Mouse (Mus musculus): ENCODE data around the gene Olfr147. TPM values are rescaled to one million over a fixed set of nuclear protein-coding genes. Genes with fewer than 3 reads are reported as not detected.
"Not testable (repeated sequence)": the region's sequence is repeated elsewhere in the genome, so short reads cannot be mapped to it uniquely, and the experiment has no call there.

The Olfr147 gene
- not detected in 2 replicates for polyA plus RNA-seq (2012; rRNA removed)

- 83% methylated on average over 1 of the region's 1 CpGs for whole genome bisulfite sequencing
- TF ChIP-seq CTCF (IDR thresholded peaks at IDR 0.05; ENCODE audit: extremely low read depth, insufficient read depth, insufficient read length, insufficient replicate concordance) = no peak
These were observed at the start of gene Olfr147 for GRCm38 (mm10) chr9:38401398-38401797. Gene Olfr147 (plus strand): TSS chr9:38401698.

GRCm38 (mm10) chr9:38366596-38366995 lies 34.9 kb upstream of the Olfr147 start, which contains the start of gene Olfr250:
Gene Olfr250 (plus strand): TSS chr9:38366896.
- TF ChIP-seq CTCF (IDR thresholded peaks at IDR 0.05; ENCODE audit: extremely low read depth, insufficient read depth, insufficient read length, insufficient replicate concordance) (no peak), POLR2A (IDR thresholded peaks at IDR 0.05; ENCODE audit: low read depth, low read length) (no peak)

More at GRCm38 (mm10) chr9:38401398-38401797, at the start of gene Olfr147:
- Histone ChIP-seq H3K4me1 (ENCODE audit: control insufficient read depth, insufficient read depth, insufficient read length) (no peaks in the 10 kb centered on the region), H3K27ac (ENCODE audit: insufficient read depth, low read length) (no peak within 1 kb of the TSS), H3K36me3 (ENCODE audit: control insufficient read depth, insufficient read depth, low read length) (no peaks in the 10 kb centered on the region), H3K4me3 (ENCODE audit: extremely low read depth, insufficient read depth, insufficient read length) (no peak within 1 kb of the TSS), H3K27me3 (ENCODE audit: control insufficient read depth, insufficient read depth, low read length) (no peaks in the 10 kb centered on the region)
- DNase-seq (ENCODE audit: low read depth in 1 of 2, low spot score in 2 of 2) = no peak

GRCm38 (mm10) chr9:38376786-38377185 lies 24.7 kb upstream of the Olfr147 start, which contains the start of gene Olfr251:
Gene Olfr251 (plus strand): TSS chr9:38377086.
- Histone ChIP-seq H3K4me3 (ENCODE audit: extremely low read depth, insufficient read depth, insufficient read length) (no peak within 1 kb of the TSS), H3K36me3 (ENCODE audit: control insufficient read depth, insufficient read depth, low read length) (no peaks in the 10 kb centered on the region), H3K27me3 (ENCODE audit: control insufficient read depth, insufficient read depth, low read length) (no peaks in the 10 kb centered on the region), H3K27ac (ENCODE audit: insufficient read depth, low read length) (no peak within 1 kb of the TSS), H3K4me1 (ENCODE audit: control insufficient read depth, insufficient read depth, insufficient read length) (no peaks in the 10 kb centered on the region)
- no peak for DNase-seq (ENCODE audit: low read depth in 1 of 2, low spot score in 2 of 2)
- 64% methylated on average over 2 of the region's 2 CpGs for WGBS
- TF ChIP-seq CTCF (IDR thresholded peaks at IDR 0.05; ENCODE audit: extremely low read depth, insufficient read depth, insufficient read length, insufficient replicate concordance) = no peak
- no peak for TF ChIP-seq POLR2A (IDR thresholded peaks at IDR 0.05; ENCODE audit: low read depth, low read length)

More at GRCm38 (mm10) chr9:38366596-38366995, 34.9 kb upstream of the Olfr147 start, which contains the start of gene Olfr250:
- 91% methylated on average over 2 of the region's 2 CpGs for WGBS
- Histone ChIP-seq H3K4me3 (ENCODE audit: extremely low read depth, insufficient read depth, insufficient read length) (no peak within 1 kb of the TSS), H3K27ac (ENCODE audit: insufficient read depth, low read length) (no peak within 1 kb of the TSS), H3K27me3 (ENCODE audit: control insufficient read depth, insufficient read depth, low read length) (no peaks in the 10 kb centered on the region), H3K4me1 (ENCODE audit: control insufficient read depth, insufficient read depth, insufficient read length) (no peaks in the 10 kb centered on the region), H3K36me3 (ENCODE audit: control insufficient read depth, insufficient read depth, low read length) (no peaks in the 10 kb centered on the region)
- DNase-seq (ENCODE audit: low read depth in 1 of 2, low spot score in 2 of 2) = no peak

- DNase-seq (ENCODE audit: low read depth in 1 of 2, low spot score in 2 of 2); H3K27ac ChIP-seq (ENCODE audit: insufficient read depth, low read length); H3K36me3 ChIP-seq (ENCODE audit: control insufficient read depth, insufficient read depth, low read length); H3K4me3 ChIP-seq (ENCODE audit: extremely low read depth, insufficient read depth, insufficient read length); H3K4me1 ChIP-seq (ENCODE audit: control insufficient read depth, insufficient read depth, insufficient read length); H3K27me3 ChIP-seq (ENCODE audit: control insufficient read depth, insufficient read depth, low read length): not testable (repeated sequence)
- 88% methylated on average over 3 of the region's 3 CpGs for WGBS
These were observed 6.0 kb downstream of the Olfr147 start for GRCm38 (mm10) chr9:38407502-38407901.

- not testable (repeated sequence) for H3K4me1 ChIP-seq (ENCODE audit: control insufficient read depth, insufficient read depth, insufficient read length); H3K27me3 ChIP-seq (ENCODE audit: control insufficient read depth, insufficient read depth, low read length); H3K4me3 ChIP-seq (ENCODE audit: extremely low read depth, insufficient read depth, insufficient read length); DNase-seq (ENCODE audit: low read depth in 1 of 2, low spot score in 2 of 2); H3K36me3 ChIP-seq (ENCODE audit: control insufficient read depth, insufficient read depth, low read length); H3K27ac ChIP-seq (ENCODE audit: insufficient read depth, low read length)
- 93% methylated on average over 14 of the region's 14 CpGs for WGBS
These were observed 12.0 kb downstream of the Olfr147 start for GRCm38 (mm10) chr9:38413502-38413901.

- Histone ChIP-seq H3K27ac (ENCODE audit: insufficient read depth, low read length) (no peak overlapping the region), H3K4me3 (ENCODE audit: extremely low read depth, insufficient read depth, insufficient read length) (no peak overlapping the region), H3K36me3 (ENCODE audit: control insufficient read depth, insufficient read depth, low read length) (no peaks in the 10 kb centered on the region), H3K27me3 (ENCODE audit: control insufficient read depth, insufficient read depth, low read length) (no peaks in the 10 kb centered on the region), H3K4me1 (ENCODE audit: control insufficient read depth, insufficient read depth, insufficient read length) (no peaks in the 10 kb centered on the region)
- no peak for TF ChIP-seq CTCF (IDR thresholded peaks at IDR 0.05; ENCODE audit: extremely low read depth, insufficient read depth, insufficient read length, insufficient replicate concordance)
- TF ChIP-seq POLR2A (IDR thresholded peaks at IDR 0.05; ENCODE audit: low read depth, low read length) = no peak
- no peak for DNase-seq (ENCODE audit: low read depth in 1 of 2, low spot score in 2 of 2)
These were observed 22.3 kb downstream of the Olfr147 start for GRCm38 (mm10) chr9:38423801-38424200.

- no peak overlapping the region for H3K27ac ChIP-seq (ENCODE audit: insufficient read depth, low read length)
- TF ChIP-seq CTCF (IDR thresholded peaks at IDR 0.05; ENCODE audit: extremely low read depth, insufficient read depth, insufficient read length, insufficient replicate concordance) (no peak), POLR2A (IDR thresholded peaks at IDR 0.05; ENCODE audit: low read depth, low read length) (no peak)
These were observed 25.5 kb downstream of the Olfr147 start for GRCm38 (mm10) chr9:38427026-38427425.

More at GRCm38 (mm10) chr9:38427026-38427425, 25.5 kb downstream of the Olfr147 start:
- Histone ChIP-seq H3K4me1 (ENCODE audit: control insufficient read depth, insufficient read depth, insufficient read length) (no peaks in the 10 kb centered on the region), H3K4me3 (ENCODE audit: extremely low read depth, insufficient read depth, insufficient read length) (no peak overlapping the region), H3K27me3 (ENCODE audit: control insufficient read depth, insufficient read depth, low read length) (no peaks in the 10 kb centered on the region), H3K36me3 (ENCODE audit: control insufficient read depth, insufficient read depth, low read length) (no peaks in the 10 kb centered on the region)
- no peak for DNase-seq (ENCODE audit: low read depth in 1 of 2, low spot score in 2 of 2)
- 45% methylated on average over 1 of the region's 1 CpGs for WGBS

Measured in spleen, adult 2 months (tissue).